Comparison of ENCODE assay signal across 7 mouse cellular contexts in the genomic region with DNA sequence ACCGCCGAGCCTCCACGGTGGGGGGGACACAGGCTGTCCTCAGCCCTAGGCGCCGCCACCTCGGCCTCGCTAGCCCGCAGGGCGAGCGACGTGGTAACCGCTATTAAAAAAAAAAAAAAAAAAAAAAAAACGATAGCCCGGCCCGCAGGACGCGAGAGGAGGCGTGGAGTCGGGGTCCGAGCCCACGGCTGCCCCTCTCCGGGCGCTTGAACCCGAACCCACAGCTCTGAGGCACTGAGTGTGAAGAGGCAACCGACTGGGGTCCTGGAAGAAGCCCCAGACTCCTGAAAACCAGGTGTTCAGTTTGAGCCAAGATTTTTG. TPM values are rescaled to one million over a fixed set of nuclear protein-coding genes. Genes with fewer than 3 reads are reported as not detected.
A peak's percentile ranks its signal among the peaks of the same experiment; 100 is the strongest.
DNase-seq lines count a peak whose midpoint lies in the region; ATAC-seq and TF ChIP-seq lines count a peak whose summit lies in the region.

No protein-coding gene starts in this region.

- H3K9ac ChIP-seq in lung, embryonic 14.5 days: peak overlapping the region; percentile 88

- H3K4me2 ChIP-seq in lung, embryonic 14.5 days: peak overlapping the region; percentile 77

- H3K4me1 ChIP-seq in lung, embryonic 14.5 days (ENCODE audit: insufficient read depth): no peaks in the 10 kb centered on the region
- H3K4me1 ChIP-seq in embryonic fibroblast, embryonic 13.5 days (ENCODE audit: control insufficient read depth, insufficient read depth, low read length): no peaks in the 10 kb centered on the region; the same call in 1 of the 2 replicates
- H3K4me1 ChIP-seq in limb, embryonic 10.5 days: peaks cover 15% of the 10 kb centered on the region
- no peaks in the 10 kb centered on the region for H3K4me1 ChIP-seq in olfactory bulb, adult 2 months (ENCODE audit: control insufficient read depth, insufficient read depth, low read length)

- H3K9me3 ChIP-seq in lung, embryonic 14.5 days (ENCODE audit: low read depth, low read length): no peaks in the 10 kb centered on the region
- no peaks in the 10 kb centered on the region for H3K9me3 ChIP-seq in limb, embryonic 10.5 days (replicated peaks)

- no peaks in the 10 kb centered on the region for H3K27me3 ChIP-seq in lung, embryonic 14.5 days (ENCODE audit: insufficient read depth, low read length)
- no peaks in the 10 kb centered on the region for H3K27me3 ChIP-seq in limb, embryonic 10.5 days (ENCODE audit: low read depth, poor library complexity, severe bottlenecking)

- WGBS in lung, embryonic 14.5 days: under 1% methylated on average over 23 of the region's 25 CpGs
- 1% methylated on average over 25 of the region's 25 CpGs for WGBS in limb, embryonic 10.5 days
- under 1% methylated on average over 25 of the region's 25 CpGs for WGBS in olfactory bulb, adult 2 months

- DNase-seq in lung, embryonic 14.5 days: no peak
- DNase-seq in lung, postnatal 36 days: no peak
- no peak for DNase-seq in limb, embryonic 10.5 days (ENCODE audit: low spot score)
- no peak for DNase-seq in right cerebral cortex, postnatal 36 days (ENCODE audit: low spot score in 2 of 2)

- peak overlapping the region; percentile 77 for H3K4me3 ChIP-seq in lung, embryonic 14.5 days (ENCODE audit: low read depth, low read length)
- peak overlapping the region; percentile 88 for H3K4me3 ChIP-seq in embryonic fibroblast, embryonic 13.5 days (ENCODE audit: insufficient read depth, low read length)
- peak overlapping the region; percentile 77 for H3K4me3 ChIP-seq in limb, embryonic 10.5 days
- peak overlapping the region; percentile 85 for H3K4me3 ChIP-seq in olfactory bulb, adult 2 months (ENCODE audit: insufficient read depth, low read depth, low read length)

- H3K36me3 ChIP-seq in lung, embryonic 14.5 days (ENCODE audit: insufficient read depth): no peaks in the 10 kb centered on the region
- 0 out of 2 replicates have a peak, but pooled peaks cover 3% of the 10 kb centered on the region for H3K36me3 ChIP-seq in limb, embryonic 10.5 days

- TF ChIP-seq CTCF in lung, embryonic 14.5 days (IDR thresholded peaks at IDR 0.05; ENCODE audit: low read depth): no peak
- no peak for TF ChIP-seq CTCF in embryonic fibroblast, embryonic 13.5 days (IDR thresholded peaks at IDR 0.05; ENCODE audit: borderline replicate concordance, insufficient read depth, low read length)
- TF ChIP-seq CTCF in olfactory bulb, adult 2 months (IDR thresholded peaks at IDR 0.05; ENCODE audit: insufficient read depth, low read depth, low read length): no peak

- no peak for TF ChIP-seq POLR2A in embryonic fibroblast, embryonic 13.5 days (IDR thresholded peaks at IDR 0.05; ENCODE audit: low read depth, low read length)
- no peak for TF ChIP-seq POLR2A in olfactory bulb, adult 2 months (IDR thresholded peaks at IDR 0.05; ENCODE audit: insufficient read depth, low read depth, low read length)

- ATAC-seq in lung, embryonic 14.5 days (ENCODE audit: insufficient read depth): peak; percentile 35
- no peak for ATAC-seq in inflammation-experienced regulatory T-cells, adult 6 months

- peak overlapping the region; percentile 84 for H3K27ac ChIP-seq in lung, embryonic 14.5 days (ENCODE audit: low read depth)
- 0 out of 2 replicates have a peak overlapping the region, but pooled peaks have one; percentile 12 for H3K27ac ChIP-seq in embryonic fibroblast, embryonic 13.5 days (ENCODE audit: insufficient read depth, low read length)
- H3K27ac ChIP-seq in limb, embryonic 10.5 days: peak overlapping the region; percentile 94
- peak overlapping the region; percentile 70; the same call in 1 of the 2 replicates for H3K27ac ChIP-seq in olfactory bulb, adult 2 months (ENCODE audit: insufficient read depth, low read depth, low read length)

RNA-seq across cellular contexts. Expression of gene Snx25, which starts 11.9 kb away (rescaled TPM):
- polyA plus RNA-seq in lung, embryonic 14.5 days (2014; fragmentation: Nextera tagmentation; extraction: Ambion mirVana): 9.2 and 12.3 TPM in 2 replicates
- 20.2 and 23.5 TPM in 2 replicates for polyA plus RNA-seq in embryonic fibroblast, embryonic 13.5 days (2011; ENCODE audit: insufficient read length, low read depth, missing spikeins)
- polyA plus RNA-seq in limb, embryonic 10.5 days (2016; fragmentation: Nextera tagmentation; extraction: Ambion mirVana): 3.7 and 4.3 TPM in 2 replicates
- polyA plus RNA-seq in olfactory bulb, adult 2 months (2012; ENCODE audit: insufficient read depth, insufficient read length, low replicate concordance, missing spikeins): not detected in 2 replicates
- 10 to 100 TPM in 2 of 3 experiments, 1 to 10 TPM in 1; 9.7 to 11.4 (median 11.0) TPM for polyA plus RNA-seq in inflammation-experienced regulatory T-cells, adult 6 months (2017; shearing (Covaris generic))

RNA-seq across cellular contexts. Expression of gene Cfap97, which starts 12.3 kb away (rescaled TPM):
- 24.1 and 25.3 TPM in 2 replicates for polyA plus RNA-seq in lung, embryonic 14.5 days (2014; fragmentation: Nextera tagmentation; extraction: Ambion mirVana)
- polyA plus RNA-seq in embryonic fibroblast, embryonic 13.5 days (2011; ENCODE audit: insufficient read length, low read depth, missing spikeins): 17.3 and 19.7 TPM in 2 replicates
- 18.2 and 21.6 TPM in 2 replicates for polyA plus RNA-seq in limb, embryonic 10.5 days (2016; fragmentation: Nextera tagmentation; extraction: Ambion mirVana)
- polyA plus RNA-seq in olfactory bulb, adult 2 months (2012; ENCODE audit: insufficient read depth, insufficient read length, low replicate concordance, missing spikeins): not detected in 2 replicates
- polyA plus RNA-seq in inflammation-experienced regulatory T-cells, adult 6 months (2017; shearing (Covaris generic)): 10 to 100 TPM; 25.0 to 44.3 (median 33.7) TPM

RNA-seq across cellular contexts. Expression of gene Slc25a4, which starts 47.3 kb away (rescaled TPM):
- 431 and 432 TPM in 2 replicates for polyA plus RNA-seq in lung, embryonic 14.5 days (2014; fragmentation: Nextera tagmentation; extraction: Ambion mirVana)
- polyA plus RNA-seq in embryonic fibroblast, embryonic 13.5 days (2011; ENCODE audit: insufficient read length, low read depth, missing spikeins): 302 and 337 TPM in 2 replicates
- 486 and 506 TPM in 2 replicates for polyA plus RNA-seq in limb, embryonic 10.5 days (2016; fragmentation: Nextera tagmentation; extraction: Ambion mirVana)
- polyA plus RNA-seq in olfactory bulb, adult 2 months (2012; ENCODE audit: insufficient read depth, insufficient read length, low replicate concordance, missing spikeins): 159 and 241 TPM in 2 replicates
- 100 to 1,000 TPM; 166 to 235 (median 173) TPM for polyA plus RNA-seq in inflammation-experienced regulatory T-cells, adult 6 months (2017; shearing (Covaris generic))

Comparison
In these comparisons a context has a peak if more than half of its experiments do, and no peak if none do; other contexts are left out.
1. H3K27ac ChIP-seq: peak in every context shown above with its lines; median percentile 94 in limb, embryonic 10.5 days; 84 in lung, embryonic 14.5 days; 70 in olfactory bulb, adult 2 months; 12 in embryonic fibroblast, embryonic 13.5 days.